Mouse (Mus musculus): Measurements from ENCODE around the gene Psmd12. TPM values are rescaled to one million over a fixed set of nuclear protein-coding genes. Genes with fewer than 3 reads are reported as not detected.
A peak's percentile ranks its signal among the peaks of the same experiment; 100 is the strongest.

The Psmd12 gene
- polyA plus RNA-seq (2012; rRNA removed) = 22.3 and 45.6 TPM in 2 replicates
- 103 and 105 TPM in 2 replicates for polyA plus RNA-seq (2014; fragmentation: Nextera tagmentation; extraction: Ambion mirVana)

DNA sequence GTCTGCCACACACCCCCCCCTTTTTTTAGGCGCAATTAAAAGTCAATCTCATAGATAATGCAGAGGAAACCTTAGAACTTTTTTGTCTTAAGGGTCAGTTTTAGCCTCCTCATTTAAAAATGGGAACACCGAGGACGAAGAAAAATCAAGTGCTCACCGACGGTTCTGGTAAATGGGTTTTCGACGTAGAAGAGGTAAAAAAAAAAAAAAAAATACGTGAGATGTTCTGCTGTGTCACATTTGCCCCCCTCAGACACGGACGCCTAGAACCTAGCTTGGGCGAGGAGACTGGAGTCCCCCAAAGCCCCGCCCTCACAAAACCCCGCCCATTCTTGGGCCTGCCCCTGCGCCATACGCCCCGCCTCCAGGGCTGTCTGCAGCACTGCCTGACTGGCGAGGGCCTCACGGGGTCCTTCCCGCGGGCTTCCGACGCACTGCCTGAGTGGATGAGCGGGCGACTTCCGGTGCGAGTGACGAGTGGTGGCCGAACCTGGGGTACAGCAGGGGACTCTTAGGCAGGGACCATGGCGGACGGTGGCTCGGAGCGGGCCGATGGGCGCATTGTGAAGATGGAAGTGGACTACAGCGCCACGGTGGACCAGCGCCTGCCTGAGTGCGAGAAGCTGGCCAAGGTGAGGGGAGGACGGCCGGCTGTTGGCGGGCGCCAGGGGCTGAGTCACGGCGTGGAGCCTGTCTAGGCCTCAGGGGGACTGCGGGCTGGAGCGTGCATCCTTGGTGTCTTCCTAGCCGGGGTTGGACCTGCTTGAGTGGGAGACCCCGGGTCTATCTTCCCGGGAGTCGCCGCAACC, at the start of gene Psmd12:
Gene Psmd12 (plus strand): TSS at position 432 of the 809 bp plus-strand sequence.
- ATAC-seq (ENCODE audit: insufficient read depth) (peak; percentile 98), DNase-seq (ENCODE audit: low read depth in 3 of 3, low spot score in 3 of 3) (peak; percentile 90 to 93 (median 92))
- under 1% methylated on average over 49 of the region's 51 CpGs for WGBS (ENCODE audit: insufficient replicate concordance)
- H3K9ac ChIP-seq (replicated peaks) = peak within 1 kb of the TSS; percentile 91
- H3K4me1 ChIP-seq (replicated peaks; ENCODE audit: control insufficient read depth in 2 of 2, insufficient read depth in 2 of 2, low read length in 1 of 2) = peaks cover 9 to 15% of the 10 kb centered on the region in 2 experiments
- TF ChIP-seq CTCF (IDR thresholded peaks at IDR 0.05; ENCODE audit: low read depth) (peak; percentile 46; the same call in 1 of the 2 replicates), EP300 (IDR thresholded peaks at IDR 0.05; ENCODE audit: low read depth) (no peak)
- no peaks in the 10 kb centered on the region for H3K36me3 ChIP-seq (replicated peaks; ENCODE audit: control insufficient read depth, insufficient read depth, low read depth)
- peak within 1 kb of the TSS; percentile 74 to 84 for H3K4me3 ChIP-seq (ENCODE audit: insufficient read depth in 1 of 2, low read depth in 2 of 2, low read length in 2 of 2)
- no peaks in the 10 kb centered on the region for H3K9me3 ChIP-seq (ENCODE audit: control insufficient read depth, low read length)
- H3K4me2 ChIP-seq (ENCODE audit: low read depth) = peak within 1 kb of the TSS; percentile 85
- peak within 1 kb of the TSS; percentile 46 for H3K27ac ChIP-seq
- no peaks in the 10 kb centered on the region for H3K27me3 ChIP-seq (ENCODE audit: control insufficient read depth, insufficient read depth, low read length)

DNA sequence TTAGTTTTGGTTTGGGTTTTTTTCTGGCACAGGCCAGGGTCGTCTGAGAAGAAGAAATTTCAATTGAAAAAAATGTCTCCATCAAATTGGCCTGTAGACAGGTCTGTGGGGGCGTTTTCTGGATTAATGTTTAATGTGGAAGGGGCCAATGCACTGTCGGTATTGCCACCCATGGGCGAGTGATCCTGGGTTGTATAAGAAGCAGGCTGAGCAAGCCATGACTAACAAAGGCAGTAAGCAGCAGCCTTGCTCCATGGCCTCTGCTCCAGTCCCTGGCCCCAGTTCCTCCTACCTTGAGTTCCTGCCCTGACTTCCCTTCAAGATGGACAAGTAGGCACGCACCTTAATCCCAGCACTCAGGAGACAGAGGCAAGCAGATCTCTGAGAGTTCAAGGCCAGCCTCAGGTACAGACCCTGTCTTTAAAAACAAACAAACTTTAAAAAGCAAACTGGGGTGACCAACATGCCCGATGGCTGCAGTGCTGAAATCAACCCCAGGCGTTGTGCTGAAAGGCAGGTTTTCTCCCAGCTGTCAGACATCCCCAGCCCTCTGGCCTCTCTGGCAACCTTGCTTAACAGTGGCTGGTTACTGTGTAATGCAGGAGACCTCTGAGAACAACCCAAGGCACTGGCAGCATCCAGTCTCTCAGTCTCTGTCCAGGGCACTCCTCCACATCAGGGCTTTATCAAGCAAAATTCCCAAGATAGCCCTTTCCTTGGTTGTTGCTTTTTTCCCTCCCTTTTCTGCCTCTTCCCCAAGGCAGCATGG, 47.9 kb upstream of the Psmd12 start:
- 69% methylated on average over 7 of the region's 7 CpGs for WGBS (ENCODE audit: insufficient replicate concordance)
- TF ChIP-seq EP300 (IDR thresholded peaks at IDR 0.05; ENCODE audit: low read depth) (no peak), CTCF (IDR thresholded peaks at IDR 0.05; ENCODE audit: low read depth) (no peak)
- Histone ChIP-seq H3K27ac (no peak overlapping the region), H3K4me2 (ENCODE audit: low read depth) (no peak overlapping the region), H3K4me1 (replicated peaks; ENCODE audit: control insufficient read depth in 2 of 2, insufficient read depth in 2 of 2, low read length in 1 of 2) (peaks cover 0 to 6% of the 10 kb centered on the region in 2 experiments; a peak in 1 of 4 replicates), H3K9ac (replicated peaks) (no peak overlapping the region), H3K9me3 (ENCODE audit: control insufficient read depth, low read length) (no peaks in the 10 kb centered on the region), H3K4me3 (ENCODE audit: insufficient read depth in 1 of 2, low read depth in 2 of 2, low read length in 2 of 2) (no peak overlapping the region), H3K36me3 (replicated peaks; ENCODE audit: control insufficient read depth, insufficient read depth, low read depth) (no peaks in the 10 kb centered on the region), H3K27me3 (ENCODE audit: control insufficient read depth, insufficient read depth, low read length) (no peaks in the 10 kb centered on the region)
- ATAC-seq (ENCODE audit: insufficient read depth) (no peak), DNase-seq (ENCODE audit: low read depth in 3 of 3, low spot score in 3 of 3) (no peak)

- ATAC-seq (ENCODE audit: insufficient read depth) = no peak
- Histone ChIP-seq H3K9me3 (ENCODE audit: control insufficient read depth, low read length) (no peaks in the 10 kb centered on the region), H3K4me2 (ENCODE audit: low read depth) (no peak overlapping the region), H3K4me1 (replicated peaks; ENCODE audit: control insufficient read depth in 2 of 2, insufficient read depth in 2 of 2, low read length in 1 of 2) (peaks cover 0 to 8% of the 10 kb centered on the region in 2 experiments; a peak in 1 of 4 replicates), H3K27ac (no peak overlapping the region), H3K36me3 (replicated peaks; ENCODE audit: control insufficient read depth, insufficient read depth, low read depth) (no peaks in the 10 kb centered on the region), H3K9ac (replicated peaks) (no peak overlapping the region), H3K4me3 (ENCODE audit: insufficient read depth in 1 of 2, low read depth in 2 of 2, low read length in 2 of 2) (no peak overlapping the region), H3K27me3 (ENCODE audit: control insufficient read depth, insufficient read depth, low read length) (no peaks in the 10 kb centered on the region)
- WGBS (ENCODE audit: insufficient replicate concordance) = 80% methylated on average over 6 of the region's 6 CpGs
- DNase-seq (ENCODE audit: low read depth in 3 of 3, low spot score in 3 of 3) = no peak
- TF ChIP-seq EP300 (IDR thresholded peaks at IDR 0.05; ENCODE audit: low read depth) (no peak), CTCF (IDR thresholded peaks at IDR 0.05; ENCODE audit: low read depth) (no peak)
Observed at GRCm38 (mm10) chr11:107435776-107436449, 43.4 kb upstream of the Psmd12 start.

DNA sequence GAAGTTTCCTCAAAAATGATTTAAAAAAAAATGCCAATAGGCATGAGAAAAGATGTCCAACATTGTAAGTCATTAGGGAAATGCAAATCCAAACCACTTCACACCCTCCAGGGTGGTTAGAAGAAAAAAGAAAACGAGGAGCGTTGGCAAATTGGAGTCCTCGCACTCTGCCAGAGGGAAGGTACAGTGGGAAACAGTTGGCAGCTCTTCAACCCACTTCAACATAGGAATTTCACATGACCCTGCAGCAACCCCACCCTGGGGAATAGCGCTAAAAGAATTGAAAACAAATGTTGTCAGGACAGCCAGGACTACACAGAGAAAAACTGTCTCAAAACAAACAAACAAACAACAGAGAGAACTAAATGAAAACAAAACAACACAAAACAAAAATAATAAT, 41.6 kb upstream of the Psmd12 start:
- no peaks in the 10 kb centered on the region for H3K9me3 ChIP-seq (ENCODE audit: control insufficient read depth, low read length)
- DNase-seq (ENCODE audit: low read depth in 3 of 3, low spot score in 3 of 3) (no peak), ATAC-seq (ENCODE audit: insufficient read depth) (no peak)
- WGBS (ENCODE audit: insufficient replicate concordance) = 69% methylated on average over 4 of the region's 4 CpGs
- no peak for TF ChIP-seq CTCF (IDR thresholded peaks at IDR 0.05; ENCODE audit: low read depth)
- TF ChIP-seq EP300 (IDR thresholded peaks at IDR 0.05; ENCODE audit: low read depth) = no peak
- peaks cover 3 to 11% of the 10 kb centered on the region in 2 experiments; a peak in 3 of 4 replicates for H3K4me1 ChIP-seq (replicated peaks; ENCODE audit: control insufficient read depth in 2 of 2, insufficient read depth in 2 of 2, low read length in 1 of 2)
- H3K4me3 ChIP-seq (ENCODE audit: insufficient read depth in 1 of 2, low read depth in 2 of 2, low read length in 2 of 2) = no peak overlapping the region
- H3K27me3 ChIP-seq (ENCODE audit: control insufficient read depth, insufficient read depth, low read length) = no peaks in the 10 kb centered on the region
- no peak overlapping the region for H3K9ac ChIP-seq (replicated peaks)
- no peak overlapping the region for H3K4me2 ChIP-seq (ENCODE audit: low read depth)
- H3K27ac ChIP-seq = no peak overlapping the region
- H3K36me3 ChIP-seq (replicated peaks; ENCODE audit: control insufficient read depth, insufficient read depth, low read depth) = no peaks in the 10 kb centered on the region
